Mouse (Mus musculus) C2C12 (cell line): ENCODE data around the gene Cntnap2. TPM values are rescaled to one million over a fixed set of nuclear protein-coding genes. Genes with fewer than 3 reads are reported as not detected.
"Not testable (repeated sequence)": the region's sequence is repeated elsewhere in the genome, so short reads cannot be mapped to it uniquely, and the experiment has no call there.

Experiments used
- H3K27me3 ChIP-seq: one replicate; pipeline ENCODE4 v1.6.1; 2011; ENCODE audit not compliant: control insufficient read depth, insufficient read depth, insufficient read length
- H3K36me3 ChIP-seq: one replicate; pipeline ENCODE4 v1.6.1; 2011; ENCODE audit not compliant: control insufficient read depth, insufficient read depth
- H3K4me3 ChIP-seq: one replicate; pipeline ENCODE4 v1.5.1; 2011; ENCODE audit warnings: mild to moderate bottlenecking, control low read depth; ENCODE audit not compliant: poor library complexity, insufficient read depth, severe bottlenecking
- H3K79me2 ChIP-seq: one replicate; pipeline ENCODE4 v1.6.1; 2011; ENCODE audit not compliant: control insufficient read depth, insufficient read depth
- H3K79me3 ChIP-seq: one replicate; pipeline ENCODE4 v1.6.1; 2011; ENCODE audit warnings: low read depth, control low read depth
- H3ac ChIP-seq: one replicate; pipeline ENCODE3; 2011; ENCODE audit warnings: low read depth; ENCODE audit not compliant: control insufficient read depth, insufficient read length
- CEBPB ChIP-seq: IDR thresholded peaks from one replicate; pipeline ENCODE4 v1.6.1; 2011; ENCODE audit warnings: low read depth, mild to moderate bottlenecking, control low read depth, moderate library complexity
- CTCF ChIP-seq: IDR thresholded peaks from one replicate; pipeline ENCODE4 v1.5.1; 2011; ENCODE audit not compliant: control insufficient read depth, insufficient read depth, insufficient read length
- FOSL1 ChIP-seq: IDR thresholded peaks from one replicate; pipeline ENCODE4 v1.8.0; 2011; ENCODE audit warnings: mild to moderate bottlenecking, low read length; ENCODE audit not compliant: poor library complexity, insufficient read depth, severe bottlenecking
- MAX ChIP-seq: IDR thresholded peaks from one replicate; pipeline ENCODE4 v1.6.1; 2011; ENCODE audit warnings: mild to moderate bottlenecking, control low read depth
- MYOD1 ChIP-seq: IDR thresholded peaks from one replicate; pipeline ENCODE4 v1.6.1; 2011; ENCODE audit warnings: low read depth; ENCODE audit not compliant: control insufficient read depth, insufficient read length
- MYOG ChIP-seq: IDR thresholded peaks from one replicate; pipeline ENCODE4 v1.6.1; 2011; ENCODE audit not compliant: control insufficient read depth, insufficient read length; ENCODE audit errors: extremely low read depth
- USF1 ChIP-seq: IDR thresholded peaks from one replicate; pipeline ENCODE4 v1.6.1; 2011; ENCODE audit warnings: low read depth, mild to moderate bottlenecking, control low read depth, moderate library complexity
- polyA plus RNA-seq: library from polyadenylated mRNA; unstranded; fragments of >200 nt; fragmentation: generic; extraction: Trizol; gene quantifications from one replicate; pipeline ENCODE4 v1.2.1, GENCODE M21; 2012; ENCODE audit warnings: missing spikeins

The Cntnap2 gene
- polyA plus RNA-seq, 1 experiment, result 0.02 TPM

DNA sequence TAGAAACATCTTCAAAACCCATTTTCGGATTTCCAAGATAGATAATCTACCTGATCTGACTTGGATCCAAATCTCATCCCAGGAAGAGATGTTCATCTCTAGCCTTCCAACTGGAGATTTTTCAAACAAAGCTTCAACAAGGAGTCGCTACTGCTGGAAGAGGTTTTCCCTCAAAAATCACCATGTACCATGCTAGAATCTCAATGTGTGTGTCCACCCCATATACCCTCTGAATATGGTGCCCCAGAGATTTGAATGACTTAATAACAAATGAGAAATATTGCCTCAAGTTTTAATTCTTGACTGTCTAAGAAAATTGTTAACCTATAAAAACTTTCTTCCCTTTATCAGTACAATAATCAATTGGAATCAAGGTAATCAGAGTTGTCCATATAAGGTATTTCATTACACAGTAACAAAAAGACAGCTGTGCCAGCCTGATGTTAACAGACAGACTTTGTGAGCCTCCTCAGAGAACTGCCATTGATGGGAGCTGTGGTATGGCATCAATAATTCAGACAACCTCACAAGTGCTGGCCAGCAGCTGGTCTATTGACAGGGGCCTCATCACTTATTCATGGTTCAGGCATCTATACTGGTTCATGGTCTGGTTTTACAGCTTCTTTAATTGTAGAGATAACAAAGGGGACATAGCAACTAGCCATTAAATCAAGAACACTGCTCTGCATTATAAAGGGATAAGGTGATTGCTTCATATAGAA is 1391.9 kb downstream of the Cntnap2 start:
- no peak overlapping the region for H3K4me3 ChIP-seq
- no peaks in the 10 kb centered on the region for H3K79me3 ChIP-seq
- H3ac ChIP-seq, result no peak overlapping the region
- no peaks in the 10 kb centered on the region for H3K36me3 ChIP-seq
- H3K27me3 ChIP-seq, result no peaks in the 10 kb centered on the region
- TF ChIP-seq CEBPB (no peak), USF1 (no peak), MAX (no peak), MYOG (no peak), MYOD1 (no peak), FOSL1 (no peak), CTCF (no peak)
- no peaks in the 10 kb centered on the region for H3K79me2 ChIP-seq

- Histone ChIP-seq H3K27me3 (no peaks in the 10 kb centered on the region), H3K4me3 (no peak overlapping the region), H3K36me3 (no peaks in the 10 kb centered on the region), H3ac (no peak overlapping the region), H3K79me2 (no peaks in the 10 kb centered on the region), H3K79me3 (no peaks in the 10 kb centered on the region)
- TF ChIP-seq MYOG, result no peak
- TF ChIP-seq CEBPB, result no peak
- no peak for TF ChIP-seq USF1
- no peak for TF ChIP-seq MYOD1
- TF ChIP-seq FOSL1, result no peak
- no peak for TF ChIP-seq CTCF
Observed at GRCm38 (mm10) chr6:46472683-46473082, 1413.5 kb downstream of the Cntnap2 start.

DNA sequence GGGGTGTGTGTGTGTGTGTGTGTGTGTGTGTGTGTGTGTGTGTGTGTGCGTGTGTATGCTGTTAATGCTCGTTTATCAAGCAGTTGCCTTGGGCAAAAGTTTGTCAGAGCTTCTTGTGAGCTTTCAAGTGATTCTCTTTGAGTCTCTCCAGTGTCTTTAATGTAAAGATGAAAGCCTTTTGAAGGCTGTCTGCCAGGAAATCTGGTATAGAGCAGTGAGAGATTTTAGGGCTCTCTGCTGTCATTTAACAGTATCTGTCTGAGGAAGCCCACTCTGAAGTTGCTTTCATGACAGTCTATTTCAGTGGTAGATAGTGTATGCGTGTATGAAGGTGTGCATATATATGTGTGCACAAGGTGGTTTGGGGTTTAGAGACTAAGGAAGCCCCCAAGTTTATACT is 1425.2 kb downstream of the Cntnap2 start:
- Histone ChIP-seq H3K79me2 (no peaks in the 10 kb centered on the region), H3K27me3 (no peaks in the 10 kb centered on the region), H3ac (no peak overlapping the region), H3K36me3 (no peaks in the 10 kb centered on the region), H3K4me3 (no peak overlapping the region), H3K79me3 (no peaks in the 10 kb centered on the region)
- no peak for TF ChIP-seq USF1
- TF ChIP-seq MYOD1, result no peak

DNA sequence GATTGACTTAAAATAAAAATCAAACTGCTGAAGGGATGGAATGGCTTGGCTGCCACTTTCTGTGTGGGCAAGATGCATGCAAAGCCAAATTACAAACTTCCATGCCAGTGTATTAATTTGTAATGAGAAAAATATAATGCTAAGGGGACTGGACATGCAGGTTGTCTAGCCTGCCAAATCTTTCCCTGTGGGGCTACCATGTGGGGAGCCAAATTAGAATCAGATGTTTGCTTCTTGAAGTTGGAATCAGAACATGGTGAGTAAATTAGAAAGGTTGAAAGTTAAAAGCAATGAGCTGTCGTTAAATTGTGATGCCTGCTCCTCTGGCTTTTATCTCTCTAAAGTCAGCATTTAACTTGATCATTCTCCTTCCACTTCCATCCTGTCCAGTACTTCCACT is 1443.6 kb downstream of the Cntnap2 start:
- H3K36me3 ChIP-seq, result no peaks in the 10 kb centered on the region
- no peak overlapping the region for H3K4me3 ChIP-seq
- TF ChIP-seq MYOG, result no peak
- TF ChIP-seq CEBPB, result no peak
- TF ChIP-seq MYOD1, result no peak
- TF ChIP-seq MAX, result no peak
- TF ChIP-seq CTCF, result no peak
- no peak for TF ChIP-seq FOSL1
- TF ChIP-seq USF1, result no peak
- H3K79me3 ChIP-seq, result no peaks in the 10 kb centered on the region
- H3K79me2 ChIP-seq, result no peaks in the 10 kb centered on the region
- H3ac ChIP-seq, result no peak overlapping the region
- H3K27me3 ChIP-seq, result no peaks in the 10 kb centered on the region

GRCm38 (mm10) chr6:46512841-46513240 is 1453.7 kb downstream of the Cntnap2 start:
- TF ChIP-seq MYOD1, result no peak
- no peak for TF ChIP-seq CTCF
- no peak for TF ChIP-seq MYOG
- TF ChIP-seq CEBPB, result no peak
- TF ChIP-seq MAX, result no peak
- TF ChIP-seq FOSL1, result no peak
- TF ChIP-seq USF1, result no peak
- H3K79me3 ChIP-seq, result no peaks in the 10 kb centered on the region
- no peaks in the 10 kb centered on the region for H3K79me2 ChIP-seq
- no peak overlapping the region for H3ac ChIP-seq
- H3K36me3 ChIP-seq, result no peaks in the 10 kb centered on the region
- H3K27me3 ChIP-seq, result no peaks in the 10 kb centered on the region
- no peak overlapping the region for H3K4me3 ChIP-seq

GRCm38 (mm10) chr6:46537586-46537985 is 1478.4 kb downstream of the Cntnap2 start:
- not testable (repeated sequence) for H3K36me3 ChIP-seq, H3K4me3 ChIP-seq, H3K27me3 ChIP-seq, H3K79me2 ChIP-seq, H3K79me3 ChIP-seq, H3ac ChIP-seq
